Mouse (Mus musculus) layer of hippocampus, postnatal 14 days (tissue): ENCODE data around the gene Gtf2h3. TPM values are rescaled to one million over a fixed set of nuclear protein-coding genes. Genes with fewer than 3 reads are reported as not detected.
"Not testable (repeated sequence)": the region's sequence is repeated elsewhere in the genome, so short reads cannot be mapped to it uniquely, and the experiment has no call there.

Experiments
- DNase-seq, 2 experiments: peaks; one replicate each; pipeline ENCODE4 v3.0.0; 2021 to 2022; ENCODE audit warnings: low spot score in 2 of 2, mixed read lengths in 1 of 2
- total RNA-seq, 2 experiments: library from RNA; stranded (reverse); gene quantifications; 2 replicates each; pipeline ENCODE4 v1.2.3; 2021

Gtf2h3 gene
- total RNA-seq, 2 experiments from 2014 or later: 28.5 to 33.2 TPM

GRCm38 (mm10) chr5:124555145-124555544 is 23.8 kb upstream of the Gtf2h3 start:
- DNase-seq: no peak

- DNase-seq: peak; percentile 28 to 73
Measured at GRCm38 (mm10) chr5:124571068-124571467, 7.9 kb upstream of the Gtf2h3 start.

GRCm38 (mm10) chr5:124575467-124575866 is 3.5 kb upstream of the Gtf2h3 start:
- no peak for DNase-seq

DNA sequence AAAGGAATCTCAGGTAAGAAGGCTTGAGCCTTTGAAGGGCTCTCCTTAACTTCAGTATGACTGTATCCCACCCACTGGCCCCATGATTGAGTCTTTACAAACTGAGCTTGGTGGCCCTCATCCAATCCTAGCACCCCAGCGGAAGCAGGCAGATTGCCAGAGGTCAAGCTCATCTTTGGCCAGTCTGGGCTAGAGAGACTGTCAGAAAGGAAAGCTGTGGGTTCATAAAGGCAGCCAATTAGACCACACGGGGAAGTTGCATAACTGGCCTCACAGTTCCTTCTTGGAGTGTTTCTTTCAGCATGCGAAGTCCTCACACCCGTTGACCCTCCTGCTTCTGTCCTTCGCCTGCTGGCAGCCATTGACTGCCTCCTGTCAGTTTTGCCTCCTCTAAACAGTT is 3.6 kb downstream of the Gtf2h3 start:
- no peak for DNase-seq

- DNase-seq: no peak
Measured at GRCm38 (mm10) chr5:124592768-124593167, 13.8 kb downstream of the Gtf2h3 start.

DNA sequence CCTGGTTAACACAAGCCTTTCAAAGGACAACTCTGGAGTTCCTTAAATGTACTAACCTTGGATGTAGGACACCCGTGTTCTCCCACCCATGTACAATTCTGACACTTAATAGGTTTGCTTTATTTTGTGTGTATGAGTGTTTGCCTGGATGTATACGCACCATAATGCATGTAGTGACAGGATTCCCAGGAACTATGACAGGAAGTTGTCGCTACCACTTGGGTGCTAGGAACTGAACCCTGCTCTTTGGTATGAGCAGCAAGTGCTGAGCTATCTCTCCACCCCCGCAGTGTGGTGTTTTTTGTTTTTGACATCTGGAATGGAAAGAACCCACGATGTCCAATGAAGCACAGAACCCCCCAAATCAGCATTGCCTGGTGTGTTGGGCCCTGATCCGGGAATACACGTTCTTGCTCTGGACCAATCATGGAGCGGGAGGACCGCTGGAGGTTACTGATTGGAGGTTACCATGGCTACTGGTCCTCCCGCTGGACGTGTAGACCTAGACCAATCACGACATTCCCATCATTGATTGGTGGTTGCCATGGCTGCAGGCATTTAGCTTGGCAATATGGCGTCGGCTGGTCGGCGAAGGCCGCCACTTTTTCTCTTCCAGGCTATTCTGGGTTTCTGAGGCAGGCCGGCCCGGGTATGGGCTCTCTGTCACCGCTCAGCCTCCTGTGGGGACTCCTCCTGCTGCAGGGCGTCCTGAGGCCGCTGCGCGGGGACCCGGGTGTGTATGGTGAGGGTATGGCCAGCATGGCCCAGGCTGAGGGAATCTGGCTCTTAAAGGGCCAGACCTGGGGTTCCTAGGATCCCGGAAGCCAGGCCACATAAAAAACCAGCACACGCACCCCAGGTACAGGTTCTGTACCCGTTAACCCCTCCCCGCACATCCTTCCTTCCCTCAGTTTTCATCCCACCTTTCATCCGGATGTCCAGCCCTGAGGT is 19.6 kb downstream of the Gtf2h3 start:
- peak; percentile 87 to 97 for DNase-seq

- not testable (repeated sequence) for DNase-seq
Measured at GRCm38 (mm10) chr5:124599726-124600125, 20.8 kb downstream of the Gtf2h3 start.

DNA sequence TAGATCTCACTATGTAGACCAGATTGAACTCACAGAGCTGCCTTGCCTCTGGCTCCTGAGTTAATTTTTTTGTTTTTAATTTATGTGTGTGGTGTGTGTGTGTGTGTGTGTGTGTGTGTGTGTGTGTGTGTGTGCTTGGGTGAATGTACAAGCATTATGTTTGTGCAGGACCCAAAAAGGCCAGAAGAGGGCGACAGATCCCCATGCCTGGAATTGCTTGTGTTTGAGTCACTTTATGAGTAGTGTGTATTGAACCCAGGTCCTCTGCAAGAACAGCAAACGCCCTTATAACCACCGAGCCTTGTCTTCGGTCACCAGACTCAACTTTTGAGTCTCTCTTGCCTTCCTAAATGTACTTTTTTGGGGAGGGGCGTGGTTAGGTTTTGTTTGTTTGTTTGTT is 23.4 kb downstream of the Gtf2h3 start:
- DNase-seq: peak; percentile 36 to 57

DNA sequence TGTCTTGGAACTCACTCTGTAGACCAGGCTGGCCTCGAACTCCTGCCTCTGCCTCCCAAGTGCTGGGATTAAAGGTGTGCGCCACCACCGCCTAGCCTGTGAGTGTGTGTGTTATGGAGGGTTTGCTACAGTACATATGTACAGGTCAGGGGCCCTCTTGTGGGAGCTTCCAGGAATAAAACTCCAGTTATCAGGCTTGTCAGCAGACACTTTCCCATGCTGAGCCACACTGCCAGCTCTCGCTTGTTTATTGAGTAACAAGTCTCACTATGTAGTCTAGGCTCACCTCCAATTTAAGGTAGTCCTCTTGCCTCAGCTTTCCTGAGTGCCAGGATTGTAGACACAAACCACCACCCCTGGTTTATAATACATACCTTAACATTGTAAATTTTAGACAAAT is 25.4 kb downstream of the Gtf2h3 start:
- DNase-seq: no peak

GRCm38 (mm10) chr5:124605041-124605622 is 26.2 kb downstream of the Gtf2h3 start:
- DNase-seq: no peak

GRCm38 (mm10) chr5:124610965-124611364 is 32.0 kb downstream of the Gtf2h3 start:
- no peak for DNase-seq

DNA sequence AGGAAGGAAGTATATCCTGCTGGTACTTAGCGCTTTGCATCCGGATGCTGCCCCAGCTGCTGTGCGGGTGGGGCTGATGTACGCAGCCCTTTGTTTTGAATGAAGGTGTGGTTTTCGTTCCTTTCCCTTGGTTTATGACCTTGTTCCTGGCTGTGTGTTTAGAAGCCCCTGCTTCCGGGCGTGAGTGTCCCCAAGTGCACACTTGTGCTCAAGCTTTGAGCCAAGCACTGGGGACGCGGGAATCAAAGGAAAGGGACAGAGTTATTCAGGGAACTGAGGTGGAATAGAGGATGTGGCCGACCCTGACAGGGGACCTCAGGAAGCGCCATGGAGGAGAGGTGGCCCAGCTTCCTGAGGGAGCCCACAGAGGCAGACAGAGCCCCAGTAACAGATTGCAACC is 35.8 kb downstream of the Gtf2h3 start:
- DNase-seq: no peak

- no peak for DNase-seq
Measured at GRCm38 (mm10) chr5:124618711-124619110, 39.8 kb downstream of the Gtf2h3 start.

GRCm38 (mm10) chr5:124621362-124621761 is 42.4 kb downstream of the Gtf2h3 start:
- DNase-seq: no peak

DNA sequence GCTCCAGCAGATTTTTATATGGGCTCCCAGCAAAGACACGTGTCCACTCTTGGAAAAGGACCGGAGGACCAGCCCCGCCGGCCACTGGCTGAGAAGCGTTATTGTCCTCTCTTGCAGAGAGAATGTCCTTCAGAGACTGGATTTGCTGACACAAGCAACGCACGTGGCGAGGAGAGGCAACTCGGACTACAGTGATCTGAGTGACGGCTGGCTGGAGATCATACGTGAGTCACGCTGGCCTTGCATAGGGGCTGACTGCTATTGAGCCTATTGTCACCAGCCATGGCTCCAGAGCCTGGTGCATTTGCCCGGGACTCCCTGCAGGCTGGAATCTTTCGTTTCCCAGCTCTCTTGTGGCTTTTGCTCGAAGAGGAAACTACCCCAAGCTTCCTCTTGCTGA is 44.0 kb downstream of the Gtf2h3 start:
- no peak for DNase-seq

DNA sequence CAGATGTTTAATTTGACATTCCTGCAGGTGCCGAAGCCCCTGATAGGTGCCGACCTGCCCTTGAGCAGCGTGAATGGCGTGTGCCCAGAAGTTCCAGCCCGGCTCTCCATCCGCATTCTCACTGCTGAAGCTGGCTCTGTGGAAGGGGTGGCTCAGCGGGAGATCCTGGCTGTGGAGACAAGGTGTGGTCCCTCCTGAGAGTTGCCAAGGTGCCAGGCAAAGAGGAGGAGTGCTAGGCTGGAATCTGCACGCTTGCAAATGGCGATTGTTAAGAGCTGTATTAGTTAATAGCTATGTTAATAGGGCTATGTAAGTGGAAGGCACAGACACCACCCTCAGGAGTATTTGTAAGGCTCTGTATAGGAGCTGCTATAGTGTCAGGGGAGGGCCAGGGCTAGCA is 45.4 kb downstream of the Gtf2h3 start:
- no peak for DNase-seq

DNA sequence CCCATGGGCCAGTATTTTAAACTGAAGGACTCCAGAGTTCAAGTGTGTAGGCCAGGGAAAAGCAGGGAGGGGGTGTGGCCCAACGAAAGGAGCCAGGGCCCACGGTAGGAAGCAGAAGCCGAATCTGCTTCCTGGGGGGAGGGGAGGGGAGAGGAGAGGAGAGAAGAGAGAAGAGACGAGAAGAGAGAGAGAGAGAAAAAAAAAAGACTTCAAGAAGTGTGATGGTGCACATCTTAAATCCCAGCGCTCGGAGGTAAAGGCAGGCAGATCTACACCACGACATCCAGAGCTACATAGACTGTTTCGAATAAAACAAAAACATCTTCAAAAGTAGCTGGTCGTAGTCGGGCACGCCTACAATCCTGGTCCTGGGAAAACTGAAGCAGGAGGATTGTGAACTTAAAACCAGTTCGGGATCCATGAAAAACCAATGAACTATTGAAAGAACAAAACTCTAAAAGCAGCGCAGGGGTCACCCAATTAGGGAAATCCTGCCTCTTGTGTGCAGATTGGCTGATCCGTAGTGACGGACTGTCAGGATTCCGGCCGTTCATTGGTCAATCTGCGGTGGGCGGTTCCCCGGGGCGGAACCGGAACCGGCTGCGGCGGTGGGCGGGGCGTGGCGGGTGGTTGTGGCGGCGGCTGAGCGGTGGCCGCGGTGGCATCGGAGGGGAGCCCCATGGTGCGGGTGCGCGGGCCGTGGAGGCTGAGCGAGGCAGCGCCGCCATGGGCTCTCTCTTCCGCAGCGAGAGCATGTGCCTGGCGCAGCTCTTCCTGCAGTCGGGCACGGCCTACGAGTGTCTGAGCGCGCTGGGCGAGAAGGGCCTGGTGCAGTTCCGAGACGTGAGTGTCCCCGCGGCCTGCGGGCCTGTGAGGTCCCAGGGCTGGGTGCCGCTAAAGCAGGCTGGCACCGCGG is 49.8 kb downstream of the Gtf2h3 start, which contains the start of gene Atp6v0a2:
TSS of gene Atp6v0a2 (plus strand) at position 129 of the 916 bp plus-strand sequence.
- peak; percentile 87 to 96 for DNase-seq

DNA sequence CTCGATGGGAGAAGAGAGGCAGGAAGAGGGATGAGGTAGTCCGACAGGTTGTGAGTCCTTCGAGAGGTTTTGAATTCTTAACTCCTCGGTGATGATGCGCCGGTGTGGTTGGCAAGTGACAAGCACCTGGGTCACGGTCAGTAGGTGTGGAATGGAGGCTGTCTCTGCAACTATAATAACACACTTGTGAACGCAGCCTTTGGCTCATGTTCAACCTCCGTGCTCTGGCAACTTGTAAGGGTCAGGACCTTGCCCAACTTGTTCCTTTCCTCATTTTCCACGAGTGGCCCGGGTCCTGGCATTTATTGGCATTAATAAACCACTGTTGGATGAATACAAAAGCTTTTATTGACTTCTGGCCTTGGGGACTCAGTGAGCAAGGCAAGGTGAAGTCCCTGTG is 50.7 kb downstream of the Gtf2h3 start:
- DNase-seq: no peak

- DNase-seq: no peak
Measured at GRCm38 (mm10) chr5:124631685-124632084, 52.7 kb downstream of the Gtf2h3 start.

GRCm38 (mm10) chr5:124632461-124632860 is 53.5 kb downstream of the Gtf2h3 start:
- DNase-seq: no peak

GRCm38 (mm10) chr5:124633425-124633824 is 54.5 kb downstream of the Gtf2h3 start:
- DNase-seq: no peak
